Mouse (Mus musculus) intestine, embryonic 15.5 days (tissue): ENCODE measurements at regions not wholly inside any gene's neighbourhood (a gene's known extent, or its start where the extent isn't known, plus 50 kb on each side); places are given as distances from the start of the nearest gene placed in this dataset.
A peak's percentile ranks its signal among the peaks of the same experiment; 100 is the strongest.

Experiments
- ATAC-seq: fragments of 200-750 bp; cut with Nextera tagmentation; 2 replicates; pipeline ENCODE4 v1.8.0; 2017; ENCODE audit warnings: moderate TSS enrichment, moderate library complexity
- H3K27ac ChIP-seq: fragments of 300-500 bp; sonication (generic); 2 replicates; pipeline ENCODE4 v1.5.1; 2015; ENCODE audit warnings: mild to moderate bottlenecking, inconsistent platforms
- H3K27me3 ChIP-seq: fragments of 300-500 bp; sonication (generic); replicated peaks from 2 replicates; pipeline ENCODE4 v1.6.1; 2015; ENCODE audit warnings: inconsistent platforms
- H3K36me3 ChIP-seq: fragments of 300-500 bp; sonication (generic); 2 replicates; pipeline ENCODE4 v1.6.1; 2015; ENCODE audit warnings: inconsistent platforms
- H3K4me1 ChIP-seq: fragments of 300-500 bp; sonication (generic); replicated peaks from 2 replicates; pipeline ENCODE4 v1.6.1; 2015; ENCODE audit warnings: inconsistent platforms
- H3K4me2 ChIP-seq: fragments of 300-500 bp; sonication (generic); replicated peaks from 2 replicates; pipeline ENCODE4 v1.6.1; 2015; ENCODE audit warnings: mild to moderate bottlenecking, inconsistent platforms
- H3K4me3 ChIP-seq: fragments of 300-500 bp; sonication (generic); replicated peaks from 2 replicates; pipeline ENCODE4 v1.5.1; 2015; ENCODE audit warnings: inconsistent platforms
- H3K9ac ChIP-seq: fragments of 300-500 bp; sonication (generic); 2 replicates; pipeline ENCODE4 v1.6.1; 2015; ENCODE audit warnings: inconsistent platforms
- H3K9me3 ChIP-seq: fragments of 300-500 bp; sonication (generic); 2 replicates; pipeline ENCODE4 v1.6.1; 2016; ENCODE audit warnings: inconsistent platforms
- WGBS: fragments of 180-500 bp; shearing (Covaris S2); methylation state at CpG from one replicate; pipeline ENCODE4 v1.1.7; 2015; 5-methylcytosine and 5-hydroxymethylcytosine counted together

GRCm38 (mm10) chr6:39258656-39259055, 52.1 kb upstream of the Kdm7a start:
- H3K4me3 ChIP-seq, result no peak overlapping the region
- no peak overlapping the region for H3K9ac ChIP-seq
- WGBS, result 87% methylated on average over 4 of the region's 4 CpGs

GRCm38 (mm10) chr6:39257667-39258395, 51.2 kb upstream of the Kdm7a start:
- ATAC-seq, result 0 out of 2 replicates have a peak, but pooled peaks have one; percentile 18
- Histone ChIP-seq H3K9me3 (no peaks in the 10 kb centered on the region), H3K4me1 (peaks cover 14% of the 10 kb centered on the region), H3K9ac (no peak overlapping the region), H3K4me3 (no peak overlapping the region), H3K27me3 (no peaks in the 10 kb centered on the region), H3K36me3 (no peaks in the 10 kb centered on the region), H3K27ac (no peak overlapping the region), H3K4me2 (peak overlapping the region; percentile 99)
- 43% methylated on average over 7 of the region's 7 CpGs for whole genome bisulfite sequencing

More at GRCm38 (mm10) chr6:39258656-39259055, 52.1 kb upstream of the Kdm7a start:
- H3K4me1 ChIP-seq, result peaks cover 14% of the 10 kb centered on the region
- H3K27ac ChIP-seq, result no peak overlapping the region
- no peaks in the 10 kb centered on the region for H3K27me3 ChIP-seq
- no peaks in the 10 kb centered on the region for H3K9me3 ChIP-seq
- H3K4me2 ChIP-seq, result no peak overlapping the region
- no peaks in the 10 kb centered on the region for H3K36me3 ChIP-seq
- ATAC-seq, result no peak

- 4% methylated on average over 18 of the region's 18 CpGs for WGBS
- H3K4me1 ChIP-seq, result peaks cover 14% of the 10 kb centered on the region
- H3K9me3 ChIP-seq, result no peaks in the 10 kb centered on the region
- peak overlapping the region; percentile 53 for H3K4me3 ChIP-seq
- no peaks in the 10 kb centered on the region for H3K27me3 ChIP-seq
- peak overlapping the region; percentile 50 for H3K9ac ChIP-seq
- H3K36me3 ChIP-seq, result no peaks in the 10 kb centered on the region
- peak overlapping the region; percentile 99 for H3K4me2 ChIP-seq
- H3K27ac ChIP-seq, result peak overlapping the region; percentile 63
- peak; percentile 64 for ATAC-seq
These were observed 50.6 kb upstream of the Kdm7a start for GRCm38 (mm10) chr6:39257111-39257571.

GRCm38 (mm10) chr6:39256304-39257103, 49.9 kb upstream of the Kdm7a start:
- peak; percentile 75 for ATAC-seq
- no peaks in the 10 kb centered on the region for H3K9me3 ChIP-seq
- 3% methylated on average over 48 of the region's 48 CpGs for WGBS
- H3K9ac ChIP-seq, result peak overlapping the region; percentile 50
- peaks cover 14% of the 10 kb centered on the region for H3K4me1 ChIP-seq
- peak overlapping the region; percentile 99 for H3K4me2 ChIP-seq
- H3K27ac ChIP-seq, result peak overlapping the region; percentile 63
- peak overlapping the region; percentile 53 for H3K4me3 ChIP-seq
- H3K36me3 ChIP-seq, result no peaks in the 10 kb centered on the region
- H3K27me3 ChIP-seq, result no peaks in the 10 kb centered on the region
